Mouse (Mus musculus) liver, embryonic 11.5 days (tissue): ENCODE results near the gene Yy2. TPM values are rescaled to one million over a fixed set of nuclear protein-coding genes. Genes with fewer than 3 reads are reported as not detected.

ENCODE experiments used
- ATAC-seq: fragments of 200-750 bp; cut with Nextera tagmentation; replicated peaks from 2 replicates; pipeline ENCODE4 v1.8.0; 2017; ENCODE audit warnings: moderate number of reproducible peaks, mild to moderate bottlenecking, moderate TSS enrichment, moderate library complexity; ENCODE audit not compliant: low FRiP score
- DNase-seq: peaks from one replicate; pipeline ENCODE4 v3.0.0-alpha.2; 2017; ENCODE audit warnings: low spot score
- H3K27ac ChIP-seq: fragments of 300-500 bp; sonication (generic); 2 replicates; pipeline ENCODE4 v1.5.1; 2014; ENCODE audit warnings: mild to moderate bottlenecking, low read depth, low read length, control low read depth
- H3K27me3 ChIP-seq: fragments of 300-500 bp; sonication (generic); replicated peaks from 2 replicates; pipeline ENCODE4 v1.6.1; 2014; ENCODE audit warnings: low read length, mixed read lengths; ENCODE audit not compliant: control insufficient read depth, insufficient read depth
- H3K36me3 ChIP-seq: fragments of 300-500 bp; sonication (generic); 2 replicates; pipeline ENCODE4 v1.6.1; 2014; ENCODE audit warnings: mild to moderate bottlenecking, low read length, moderate library complexity, mixed read lengths; ENCODE audit not compliant: control insufficient read depth, insufficient read depth
- H3K4me1 ChIP-seq: fragments of 300-500 bp; sonication (generic); replicated peaks from 2 replicates; pipeline ENCODE4 v1.6.1; 2014; ENCODE audit warnings: low read length, mixed read lengths; ENCODE audit not compliant: control insufficient read depth, insufficient read depth
- H3K4me2 ChIP-seq: fragments of 300-500 bp; sonication (generic); 2 replicates; pipeline ENCODE4 v1.6.1; 2014; ENCODE audit warnings: mild to moderate bottlenecking, control low read depth, moderate library complexity
- H3K4me3 ChIP-seq: fragments of 300-500 bp; sonication (generic); 2 replicates; pipeline ENCODE4 v1.5.1; 2014; ENCODE audit warnings: low read depth, low read length, control low read depth
- H3K9ac ChIP-seq: fragments of 300-500 bp; sonication (generic); 2 replicates; pipeline ENCODE4 v1.6.1; 2014; ENCODE audit warnings: low read depth, low read length, control low read depth
- H3K9me3 ChIP-seq: fragments of 300-500 bp; sonication (generic); 2 replicates; pipeline ENCODE4 v1.6.1; 2016; ENCODE audit warnings: low read length, inconsistent platforms, mixed read lengths; ENCODE audit not compliant: control insufficient read depth
- WGBS: fragments of 180-500 bp; shearing (Covaris S2); extraction: QIAGEN DNeasy Blood & Tissue Kit; methylation state at CpG from one replicate; pipeline ENCODE4 v1.1.7; 2014; 5-methylcytosine and 5-hydroxymethylcytosine counted together
- polyA plus RNA-seq: library from polyadenylated mRNA; unstranded; fragments of >200 nt; fragmentation: Nextera tagmentation; extraction: Ambion mirVana; gene quantifications from 2 replicates; pipeline ENCODE4 v1.2.1, GENCODE M21; 2014

Yy2 gene
- polyA plus RNA-seq, 1 experiment from 2014 or later = 4.1 TPM

DNA sequence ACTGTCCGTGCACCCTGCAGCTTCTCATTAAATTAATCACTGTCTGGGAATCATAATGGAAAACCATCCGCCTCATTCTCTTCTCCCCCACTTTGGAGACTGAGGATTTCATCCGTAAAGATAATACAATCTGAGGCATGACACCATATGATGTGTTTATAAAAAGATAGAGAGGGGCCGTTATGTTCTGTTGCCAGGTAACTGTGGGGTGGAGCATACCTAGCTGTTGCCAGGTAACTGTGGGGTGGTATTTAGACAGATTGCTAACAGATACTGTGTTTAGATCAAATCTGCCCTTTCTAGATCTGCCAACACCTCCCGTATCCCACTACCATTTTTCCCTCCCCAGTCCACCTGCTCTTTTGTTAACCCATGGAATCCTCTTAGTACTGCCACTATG, 18.2 kb upstream of the Yy2 start:
- Histone ChIP-seq H3K36me3 (no peaks in the 10 kb centered on the region; the same call in 1 of the 2 replicates), H3K4me2 (no peak overlapping the region), H3K27me3 (no peaks in the 10 kb centered on the region), H3K9me3 (no peaks in the 10 kb centered on the region), H3K27ac (no peak overlapping the region), H3K9ac (no peak overlapping the region), H3K4me3 (no peak overlapping the region), H3K4me1 (no peaks in the 10 kb centered on the region)
- DNase-seq = no peak
- 85% methylated on average over 5 of the region's 5 CpGs for WGBS
- no peak for ATAC-seq

DNA sequence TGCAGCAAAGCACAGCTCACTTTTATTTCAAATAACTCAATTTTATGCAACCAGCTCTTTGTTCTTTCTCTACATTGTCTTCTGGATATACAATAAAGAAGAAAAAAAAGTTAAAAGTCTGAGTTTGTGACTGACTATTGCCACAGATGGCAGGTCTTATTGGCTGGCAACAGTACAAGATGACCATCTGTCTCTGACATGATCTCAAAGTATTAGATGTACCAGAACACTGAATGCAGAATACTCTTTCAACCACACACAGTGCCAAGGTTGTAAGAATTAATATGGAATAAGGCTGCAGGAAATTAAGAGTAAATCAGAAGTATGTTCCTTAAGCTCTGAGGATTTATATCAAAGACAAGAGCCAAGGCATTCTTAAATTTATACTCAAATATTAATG, 17.6 kb upstream of the Yy2 start:
- Histone ChIP-seq H3K27me3 (no peaks in the 10 kb centered on the region), H3K9me3 (no peaks in the 10 kb centered on the region), H3K36me3 (no peaks in the 10 kb centered on the region; the same call in 1 of the 2 replicates), H3K9ac (no peak overlapping the region), H3K27ac (no peak overlapping the region), H3K4me2 (no peak overlapping the region), H3K4me3 (no peak overlapping the region), H3K4me1 (no peaks in the 10 kb centered on the region)
- ATAC-seq (no peak), DNase-seq (no peak)

DNA sequence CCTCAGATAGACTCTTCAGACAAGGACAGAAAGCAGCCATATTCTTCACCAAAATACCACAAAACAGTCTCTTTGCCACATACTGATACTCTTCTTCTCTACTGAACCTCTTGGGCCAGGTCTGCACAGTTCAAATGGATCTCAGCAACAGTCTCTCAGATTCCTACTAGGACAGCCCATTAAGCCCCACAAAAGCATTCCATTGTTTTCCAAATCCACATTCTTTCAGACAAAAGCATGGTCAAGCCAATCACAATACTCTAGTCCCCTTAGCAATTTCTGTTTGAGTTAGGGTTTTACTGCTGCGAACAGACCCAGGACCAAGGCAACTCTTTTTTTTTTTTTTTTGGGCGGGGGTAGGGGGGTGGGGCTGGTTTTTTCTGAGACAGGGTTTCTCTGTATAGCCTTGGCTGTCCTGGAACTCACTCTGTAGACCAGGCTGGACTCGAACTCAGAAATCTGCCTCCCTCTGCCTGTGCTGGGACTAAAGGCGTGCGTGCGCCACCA, 10.4 kb upstream of the Yy2 start:
- ATAC-seq = no peak
- no peak overlapping the region for H3K4me2 ChIP-seq
- no peaks in the 10 kb centered on the region; the same call in 1 of the 2 replicates for H3K36me3 ChIP-seq
- no peak for DNase-seq
- H3K4me1 ChIP-seq = no peaks in the 10 kb centered on the region
- WGBS = 85% methylated on average over 6 of the region's 6 CpGs
- H3K9me3 ChIP-seq = no peaks in the 10 kb centered on the region
- no peak overlapping the region for H3K27ac ChIP-seq
- no peaks in the 10 kb centered on the region for H3K27me3 ChIP-seq
- H3K4me3 ChIP-seq = no peak overlapping the region
- no peak overlapping the region for H3K9ac ChIP-seq

DNA sequence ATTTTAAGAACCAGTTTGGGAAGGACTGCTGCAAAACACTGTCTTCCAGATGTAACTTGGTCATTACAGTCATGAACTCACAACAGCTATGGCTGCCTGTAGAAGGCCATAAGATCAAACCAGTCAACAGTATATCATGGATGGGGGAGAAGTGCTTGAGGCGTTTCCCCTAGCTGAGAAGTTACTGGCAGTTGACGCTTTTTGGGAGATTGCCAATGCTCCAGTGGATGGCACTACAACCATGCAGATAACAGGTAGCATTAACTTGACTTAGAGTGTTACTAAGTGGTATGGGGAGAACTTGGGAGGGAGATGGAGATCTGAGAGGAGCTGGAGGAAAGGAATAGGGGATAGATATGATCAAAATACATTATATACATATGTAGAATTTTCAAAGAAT, 5.9 kb upstream of the Yy2 start:
- H3K9ac ChIP-seq = no peak overlapping the region
- 84% methylated on average over 2 of the region's 2 CpGs for WGBS
- no peaks in the 10 kb centered on the region for H3K4me1 ChIP-seq
- H3K9me3 ChIP-seq = no peaks in the 10 kb centered on the region
- no peaks in the 10 kb centered on the region for H3K27me3 ChIP-seq
- H3K4me2 ChIP-seq = no peak overlapping the region
- H3K27ac ChIP-seq = no peak overlapping the region
- no peaks in the 10 kb centered on the region; the same call in 1 of the 2 replicates for H3K36me3 ChIP-seq
- DNase-seq = no peak
- no peak for ATAC-seq
- H3K4me3 ChIP-seq = no peak overlapping the region

DNA sequence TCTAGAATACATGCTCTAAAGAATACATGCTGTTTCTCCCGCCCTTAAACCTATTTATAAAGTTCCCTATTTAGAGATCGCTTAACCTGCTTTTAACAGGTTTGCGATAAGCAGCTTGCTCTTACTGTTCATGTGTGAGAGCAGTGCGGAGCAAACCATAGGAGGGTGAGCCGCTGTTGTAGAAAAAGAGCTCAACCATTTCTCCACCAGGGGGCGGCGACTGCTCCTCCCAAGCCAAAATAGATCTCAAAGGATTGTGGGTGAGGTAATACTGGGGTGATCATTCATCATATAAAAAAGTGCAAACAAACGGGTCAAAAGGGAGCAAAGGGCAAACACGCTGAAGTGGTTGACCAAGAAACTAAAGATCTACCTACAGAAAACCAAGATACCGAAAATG, 5.0 kb downstream of the Yy2 start:
- H3K4me3 ChIP-seq = no peak overlapping the region
- H3K4me1 ChIP-seq = no peaks in the 10 kb centered on the region
- no peaks in the 10 kb centered on the region for H3K9me3 ChIP-seq
- H3K27ac ChIP-seq = no peak overlapping the region
- no peak for ATAC-seq
- no peaks in the 10 kb centered on the region for H3K27me3 ChIP-seq
- no peak overlapping the region for H3K9ac ChIP-seq
- DNase-seq = no peak
- no peak overlapping the region for H3K4me2 ChIP-seq
- no peaks in the 10 kb centered on the region for H3K36me3 ChIP-seq
- 73% methylated on average over 10 of the region's 10 CpGs for WGBS

DNA sequence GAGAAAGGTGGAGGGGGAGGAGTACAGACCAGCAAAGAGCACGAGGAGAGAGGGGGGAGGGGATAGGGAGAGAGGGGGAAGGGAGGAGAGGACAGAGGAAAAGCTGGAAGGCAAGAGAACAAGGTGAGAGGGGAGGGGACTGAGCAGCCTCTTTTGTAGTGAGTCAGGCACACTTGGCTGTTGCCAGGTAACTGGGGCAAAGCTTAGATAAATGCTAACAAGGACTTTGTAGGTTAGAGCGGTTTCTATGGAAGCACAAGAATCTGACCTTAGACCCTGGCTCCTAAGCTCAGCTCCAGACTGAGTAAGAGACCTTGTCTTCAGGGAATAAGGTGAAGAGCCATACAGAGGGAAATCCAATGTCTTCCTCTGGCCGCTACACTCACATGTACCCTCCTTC, 21.7 kb downstream of the Yy2 start:
- DNase-seq (no peak), ATAC-seq (peak; percentile 60)
- Histone ChIP-seq H3K9ac (no peak overlapping the region), H3K27ac (no peak overlapping the region), H3K4me1 (no peaks in the 10 kb centered on the region), H3K27me3 (no peaks in the 10 kb centered on the region), H3K4me3 (no peak overlapping the region), H3K36me3 (no peaks in the 10 kb centered on the region), H3K9me3 (no peaks in the 10 kb centered on the region), H3K4me2 (no peak overlapping the region)
- WGBS = 44% methylated on average over 3 of the region's 3 CpGs

Other genes starting within 250 kb of the Yy2 start
- 0.10 and 0.25 TPM in 2 replicates for gene Phex, start 153.7 kb downstream of the Yy2 start, polyA plus RNA-seq
- 63.3 and 63.6 TPM in 2 replicates for gene Sms, start 76.7 kb downstream of the Yy2 start, polyA plus RNA-seq
- gene Mbtps2, start 29.7 kb upstream of the Yy2 start, polyA plus RNA-seq = 19.5 and 21.2 TPM in 2 replicates
- 0.79 and 3.7 TPM in 2 replicates for gene Smpx, start 129.9 kb upstream of the Yy2 start, polyA plus RNA-seq
- 0.12 and 0.33 TPM in 2 replicates for gene Klhl34, start 249.4 kb upstream of the Yy2 start, polyA plus RNA-seq